Mouse (Mus musculus) urinary bladder, adult 18-20 months (tissue): ENCODE measurements around the gene Mgat5.

Experiments used
- DNase-seq, 2 experiments: peaks; one replicate each; pipeline ENCODE4 v3.0.0; 2022; ENCODE audit warnings: low spot score in 2 of 2, mixed read lengths in 2 of 2

Mgat5 gene

DNA sequence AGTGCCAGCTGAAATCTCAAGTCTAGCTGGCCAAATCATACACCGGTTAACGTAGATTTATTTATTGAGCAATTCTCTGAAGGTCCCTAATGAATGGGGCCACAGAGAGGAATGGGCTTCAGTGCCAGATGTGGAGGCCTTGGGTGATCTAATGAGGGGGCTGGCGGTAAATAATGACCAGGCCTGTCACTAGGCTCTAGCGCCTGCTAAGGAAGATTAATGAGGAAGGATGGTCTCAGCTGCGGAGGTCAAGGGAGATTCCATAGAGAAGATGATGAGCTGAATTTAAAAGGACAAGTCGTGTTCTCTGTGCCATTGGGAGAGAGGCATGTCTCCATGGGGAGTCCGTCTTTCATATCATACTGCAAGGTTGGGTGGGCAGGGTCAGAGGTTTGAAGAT lies 178.3 kb downstream of the Mgat5 start:
- no peak for DNase-seq

DNA sequence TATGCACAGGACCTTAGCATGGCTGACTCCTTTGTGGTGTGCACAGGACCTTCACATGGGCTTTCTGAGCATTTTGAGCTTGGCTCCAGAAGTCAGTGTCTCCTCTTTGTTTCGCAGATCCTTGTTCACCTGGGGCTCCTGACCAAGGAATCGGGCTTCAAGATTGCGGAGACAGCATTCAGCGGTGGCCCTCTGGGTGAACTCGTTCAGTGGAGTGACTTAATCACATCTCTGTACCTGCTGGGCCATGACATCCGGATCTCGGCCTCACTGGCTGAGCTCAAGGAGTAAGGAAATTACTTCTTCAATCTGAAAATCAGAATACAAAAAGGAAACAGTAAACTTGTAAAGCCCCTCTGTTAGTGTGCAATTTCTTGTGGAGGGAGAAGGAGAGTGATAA lies 182.4 kb downstream of the Mgat5 start:
- no peak for DNase-seq

DNA sequence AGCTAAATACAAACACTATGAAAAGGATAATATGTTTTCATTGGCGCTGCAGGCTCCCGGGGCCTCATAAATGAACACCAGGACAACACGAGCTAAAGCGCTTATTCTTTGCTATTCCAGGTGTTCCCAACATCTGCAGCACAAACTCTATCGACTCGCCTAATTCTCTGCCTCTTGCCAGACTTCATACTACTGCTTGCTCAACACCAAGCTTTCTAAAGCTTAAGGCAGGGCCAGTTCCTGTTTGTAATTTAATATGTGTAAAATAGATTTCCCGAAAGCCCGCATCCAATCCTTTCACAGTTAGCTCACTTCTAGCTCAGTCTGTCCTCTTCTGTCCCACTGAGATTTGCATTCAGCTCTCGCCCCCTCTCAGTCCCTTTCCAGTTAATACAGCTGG lies 182.8 kb downstream of the Mgat5 start:
- no peak for DNase-seq

DNA sequence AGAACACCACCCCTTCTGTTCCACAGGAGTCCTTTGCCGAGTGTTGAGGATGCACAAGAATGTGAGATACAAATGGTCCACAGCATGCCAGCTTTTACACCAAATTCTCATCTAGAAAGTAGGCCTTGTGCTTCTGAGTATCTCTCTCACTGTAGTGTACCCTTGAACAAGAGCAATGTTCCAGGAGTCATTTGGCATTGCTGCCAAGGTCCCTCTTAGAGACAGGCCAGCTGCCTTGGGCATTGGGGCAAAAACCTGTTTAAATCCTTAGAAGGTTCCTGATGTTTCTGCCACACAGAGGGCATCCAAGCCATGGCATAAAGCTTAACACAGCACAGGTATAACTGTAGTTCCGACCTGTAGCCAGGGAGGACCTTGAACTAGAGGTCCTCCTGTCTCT lies 189.9 kb downstream of the Mgat5 start:
- no peak for DNase-seq

DNA sequence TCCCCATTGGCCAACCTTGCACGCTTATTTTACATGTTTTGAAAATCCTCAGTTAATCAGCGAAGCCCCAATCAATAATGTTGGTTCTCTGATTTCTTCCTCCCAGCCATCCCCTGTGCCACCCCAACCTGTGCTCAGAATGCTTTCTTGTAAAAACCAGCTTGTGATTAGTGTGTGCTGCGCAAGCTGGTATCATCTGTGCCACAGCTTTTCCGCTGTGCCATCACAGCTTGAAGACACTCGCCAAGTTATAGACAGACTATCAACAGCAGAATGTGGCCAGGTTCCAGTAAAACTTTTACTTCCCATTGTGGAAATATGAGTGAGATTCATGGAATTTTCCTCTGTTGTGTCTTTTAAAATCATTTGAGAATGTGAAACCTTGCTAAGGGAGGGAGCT lies 190.9 kb downstream of the Mgat5 start:
- no peak for DNase-seq

DNA sequence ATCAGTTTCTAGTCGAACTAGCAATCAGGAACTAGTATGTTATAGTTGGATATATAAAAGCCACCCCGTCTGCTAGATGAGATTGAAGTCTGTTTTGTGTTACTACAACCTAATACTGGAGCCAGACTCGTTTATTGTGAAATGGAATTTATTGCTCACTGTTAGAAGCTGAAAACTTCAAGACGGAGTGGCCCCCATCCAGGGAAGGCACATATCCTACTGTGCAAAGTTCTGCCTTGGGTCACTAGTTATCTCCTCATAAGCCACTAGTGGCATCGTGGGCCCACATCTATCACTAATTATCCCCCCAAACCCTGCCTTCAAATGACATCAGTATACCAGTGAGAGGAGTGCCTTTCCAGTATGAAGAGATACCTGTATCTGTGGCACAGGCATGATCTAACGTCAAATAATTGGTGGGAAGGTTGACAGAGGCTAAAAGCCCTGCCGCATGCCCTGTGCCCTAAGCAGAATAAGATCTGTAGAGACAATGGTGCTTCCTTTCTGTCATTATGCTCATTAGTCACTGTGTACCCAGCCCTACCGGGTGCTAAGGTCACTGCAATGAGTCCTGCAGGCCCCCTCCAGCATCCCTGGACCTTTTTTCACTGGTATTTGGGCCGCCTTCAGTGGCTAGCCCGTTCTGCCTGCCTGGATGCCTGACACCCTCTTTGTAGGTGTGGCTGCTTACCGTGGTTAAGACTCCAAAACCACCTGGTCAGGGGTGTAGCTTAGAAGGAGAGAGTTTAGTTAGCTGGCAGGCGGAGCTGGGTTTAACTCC lies 191.9 kb downstream of the Mgat5 start:
- no peak for DNase-seq

DNA sequence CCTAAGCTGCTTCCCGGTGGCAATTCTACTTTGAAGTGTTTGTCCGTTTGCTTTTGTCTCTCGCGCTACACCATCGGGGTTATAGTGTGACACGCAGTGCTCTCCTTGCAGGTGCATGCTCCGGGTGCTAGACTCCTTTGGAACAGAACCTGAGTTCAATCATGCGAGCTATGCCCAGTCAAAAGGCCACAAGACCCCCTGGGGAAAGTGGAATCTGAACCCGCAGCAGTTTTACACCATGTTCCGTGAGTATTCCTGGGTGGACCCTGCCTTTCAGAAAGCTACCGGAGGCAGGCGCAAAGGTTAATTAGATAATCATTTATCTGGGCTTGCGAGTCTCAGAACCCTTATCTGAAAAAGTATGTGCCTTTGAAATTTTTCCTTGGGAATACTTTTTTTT lies 192.6 kb downstream of the Mgat5 start:
- DNase-seq = no peak

DNA sequence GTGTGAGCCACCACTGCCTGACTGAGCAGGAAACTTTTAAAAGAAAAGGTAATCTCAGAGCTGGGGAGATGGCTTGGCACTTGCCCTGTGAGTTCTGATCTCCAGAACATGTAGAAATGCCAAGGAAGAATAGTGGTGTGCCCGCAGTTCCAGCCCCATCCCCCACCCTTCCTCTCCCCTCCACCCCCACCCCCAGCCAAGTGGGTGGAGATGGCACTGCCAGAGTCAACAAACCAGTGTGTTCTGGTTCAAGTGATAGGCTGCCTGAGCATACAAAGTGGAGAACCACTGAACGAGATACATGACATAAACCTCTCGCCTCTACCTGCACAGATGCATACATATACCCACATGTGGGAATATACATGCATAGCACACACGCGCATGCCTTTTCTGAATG lies 193.4 kb downstream of the Mgat5 start:
- DNase-seq = no peak

DNA sequence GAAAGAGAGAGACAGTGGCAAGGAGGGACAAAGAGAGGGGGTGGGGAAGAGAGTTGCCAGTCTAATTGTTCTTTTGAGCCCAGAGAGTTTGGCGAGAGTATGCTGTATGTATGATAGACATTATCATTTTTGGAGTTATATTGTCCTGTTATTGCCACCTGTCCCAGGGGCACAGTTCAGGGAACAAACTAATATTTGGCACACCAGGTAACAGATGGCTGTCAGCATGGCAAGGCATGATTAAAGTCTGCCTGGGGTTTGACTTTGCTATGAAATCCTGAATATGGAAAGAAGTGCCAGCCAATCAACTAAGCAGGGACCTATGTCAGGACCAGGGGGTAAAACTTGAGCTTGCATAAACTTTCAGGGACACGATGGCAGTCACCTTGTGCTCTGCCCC lies 195.4 kb downstream of the Mgat5 start:
- DNase-seq = no peak

DNA sequence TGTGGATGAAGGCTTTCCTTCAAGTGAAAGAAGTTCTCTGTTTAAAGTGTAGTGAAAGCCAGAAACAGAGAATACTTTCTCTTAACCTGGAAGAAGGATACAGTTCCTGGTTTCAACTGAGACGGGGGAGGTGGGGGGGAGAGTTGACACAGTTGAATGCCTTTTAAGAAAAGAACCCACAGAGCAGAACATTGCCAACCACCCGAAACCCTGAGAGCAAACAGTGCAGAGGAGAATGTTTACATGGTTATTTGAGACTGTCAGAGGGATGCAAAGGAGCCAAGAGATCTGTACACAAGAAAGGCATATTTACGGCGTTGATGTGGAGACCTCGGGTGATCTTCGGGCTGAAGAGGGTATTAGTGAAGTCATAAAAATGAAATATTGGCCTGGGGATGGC lies 195.9 kb downstream of the Mgat5 start:
- DNase-seq = no peak

DNA sequence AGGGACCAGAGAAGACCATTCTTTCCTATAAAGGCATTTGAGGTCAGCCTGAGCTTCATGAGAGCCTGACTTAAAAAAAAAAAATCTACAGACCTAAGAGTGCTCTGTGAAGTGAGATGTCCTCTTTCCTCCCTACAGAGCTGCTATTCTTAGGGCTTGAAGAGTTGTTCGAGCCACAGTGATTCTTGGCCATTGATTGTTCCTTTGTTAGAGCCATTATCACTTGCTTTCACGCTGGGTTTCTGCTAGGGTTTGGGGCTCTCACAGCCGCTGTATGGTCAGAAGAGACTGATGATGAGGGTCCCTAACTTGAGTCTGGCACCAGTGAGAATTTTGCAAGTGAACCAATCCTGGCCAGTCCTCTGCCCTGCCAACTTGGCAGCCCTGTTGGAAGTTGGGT lies 199.8 kb downstream of the Mgat5 start:
- DNase-seq = no peak

DNA sequence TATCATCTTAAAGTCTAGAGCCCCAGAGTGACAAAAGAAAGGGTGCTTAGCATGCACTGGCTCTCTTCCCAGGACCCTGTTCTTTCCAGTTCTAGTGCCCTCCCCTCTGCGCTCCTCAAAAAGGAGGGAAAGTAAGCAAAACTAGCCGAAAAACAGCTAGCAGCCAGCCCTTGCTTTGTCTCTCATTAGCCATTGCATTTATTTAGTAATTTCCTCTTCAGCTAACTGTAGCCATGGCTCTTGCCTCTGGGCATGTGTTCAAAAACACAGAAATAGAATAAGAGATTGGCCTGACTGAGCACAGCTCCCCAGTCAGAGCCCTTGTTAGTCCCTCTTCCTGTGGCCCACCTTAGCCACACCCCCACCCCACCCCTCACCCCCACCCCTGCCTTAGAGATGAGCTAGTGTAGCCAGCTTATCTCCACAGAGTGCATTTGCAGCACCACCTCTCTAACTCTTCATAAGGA lies 204.2 kb downstream of the Mgat5 start:
- DNase-seq = no peak

DNA sequence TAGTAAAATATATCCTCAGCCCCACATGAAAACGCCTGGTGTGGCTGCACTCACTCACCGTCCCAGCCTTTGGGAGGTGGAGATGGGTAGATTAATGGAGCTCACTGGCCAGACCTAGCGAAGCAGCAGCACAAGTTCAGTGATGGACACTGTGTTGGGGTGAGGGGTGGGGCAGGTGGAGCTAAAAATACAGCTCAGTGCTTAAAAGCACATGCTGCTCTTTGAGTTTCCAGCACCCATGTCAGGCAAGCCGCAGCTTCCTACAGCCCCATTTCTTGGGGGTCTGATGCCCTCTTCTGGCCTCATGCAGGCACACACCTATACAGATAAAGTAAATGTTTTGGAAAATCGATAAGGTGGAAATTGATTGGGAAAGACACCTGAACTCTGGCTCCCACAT lies 204.7 kb downstream of the Mgat5 start:
- DNase-seq = no peak

DNA sequence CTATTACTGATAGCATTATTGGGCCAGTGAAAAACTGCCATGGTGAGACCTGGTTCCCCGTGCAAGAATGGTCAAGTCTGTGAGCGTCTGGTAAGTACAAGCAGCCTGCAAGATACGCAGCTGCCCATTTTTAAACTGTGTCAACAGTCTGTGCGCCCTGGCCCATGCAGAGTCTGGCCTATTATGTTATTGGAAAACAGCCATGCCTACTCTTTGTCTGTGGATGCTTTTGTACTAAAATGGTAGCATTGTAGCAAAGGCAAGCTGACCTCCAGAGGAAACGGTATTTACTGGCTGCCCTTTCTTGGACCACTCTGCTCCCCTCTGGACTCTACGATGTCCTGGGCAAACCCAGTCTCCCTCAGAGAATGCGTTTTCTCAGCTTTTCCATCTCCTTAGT lies 209.7 kb downstream of the Mgat5 start:
- DNase-seq = no peak

DNA sequence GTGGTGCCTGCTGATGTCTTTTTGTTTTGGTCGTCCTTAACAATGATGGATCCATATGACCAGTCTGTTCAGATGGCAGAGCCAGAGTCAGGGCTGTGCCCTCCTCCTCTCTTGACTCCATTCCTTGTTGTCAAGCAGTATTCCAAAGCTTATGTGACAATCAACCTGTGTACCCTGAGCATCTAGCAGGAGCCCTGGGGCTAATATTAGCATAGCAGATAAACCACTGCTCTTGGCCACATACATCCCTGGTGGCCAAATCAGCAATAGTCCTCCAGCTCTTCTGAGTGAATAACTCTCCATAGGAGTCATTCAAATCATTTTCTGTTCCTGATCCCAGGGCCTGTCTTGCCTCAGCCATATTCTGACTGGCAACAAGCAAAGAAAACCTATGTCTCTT lies 211.1 kb downstream of the Mgat5 start:
- DNase-seq = no peak

DNA sequence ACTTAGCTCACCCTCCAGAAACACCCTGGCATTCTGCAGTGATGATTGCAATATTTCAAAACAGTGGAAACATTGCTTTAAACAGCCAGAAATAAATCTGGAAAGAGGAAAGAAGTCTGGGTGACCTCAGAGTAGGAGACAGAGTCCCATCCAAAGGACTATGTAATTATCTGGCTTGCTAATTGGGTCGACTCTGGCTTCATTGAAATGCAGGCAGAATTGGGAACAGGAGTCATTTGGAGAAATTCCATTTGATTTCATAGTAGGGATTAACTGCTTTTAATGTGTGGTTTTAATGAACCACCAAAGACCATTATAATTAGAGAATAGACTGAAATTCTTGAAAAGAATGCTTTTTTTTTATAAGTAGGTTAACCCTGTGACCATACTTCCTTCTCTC lies 212.2 kb downstream of the Mgat5 start:
- no peak for DNase-seq

DNA sequence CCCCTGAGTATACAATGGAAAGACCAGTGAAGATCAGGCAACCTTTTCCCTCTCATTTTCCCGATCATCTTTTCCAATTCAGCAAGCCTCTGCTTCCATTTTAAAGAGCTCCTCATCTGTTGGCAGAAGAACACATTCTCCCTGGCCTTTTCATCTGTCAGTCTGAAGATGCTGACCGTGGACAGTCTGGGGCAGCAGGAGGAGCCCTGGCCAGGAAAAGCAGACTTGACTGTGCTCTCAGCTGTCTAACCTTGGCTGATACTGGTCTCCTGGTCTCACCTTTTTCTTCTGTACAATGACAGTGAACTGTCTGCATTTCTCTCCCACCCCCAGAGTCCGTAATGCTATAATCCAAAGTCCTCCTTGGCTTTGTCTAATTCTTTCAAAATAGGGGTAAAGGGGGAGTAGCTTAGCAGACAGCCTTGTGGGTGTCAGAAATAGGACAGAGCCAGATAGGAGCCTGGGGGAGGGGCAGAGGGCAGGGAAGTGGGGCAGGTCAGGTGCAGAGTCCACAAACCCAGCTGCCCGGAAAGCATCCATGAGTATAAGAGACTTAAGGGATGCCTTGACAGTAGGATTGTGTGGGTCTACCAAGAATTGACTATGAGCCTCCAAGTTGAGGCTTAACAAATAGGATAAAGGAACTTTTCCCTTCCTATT lies 214.2 kb downstream of the Mgat5 start:
- no peak for DNase-seq

DNA sequence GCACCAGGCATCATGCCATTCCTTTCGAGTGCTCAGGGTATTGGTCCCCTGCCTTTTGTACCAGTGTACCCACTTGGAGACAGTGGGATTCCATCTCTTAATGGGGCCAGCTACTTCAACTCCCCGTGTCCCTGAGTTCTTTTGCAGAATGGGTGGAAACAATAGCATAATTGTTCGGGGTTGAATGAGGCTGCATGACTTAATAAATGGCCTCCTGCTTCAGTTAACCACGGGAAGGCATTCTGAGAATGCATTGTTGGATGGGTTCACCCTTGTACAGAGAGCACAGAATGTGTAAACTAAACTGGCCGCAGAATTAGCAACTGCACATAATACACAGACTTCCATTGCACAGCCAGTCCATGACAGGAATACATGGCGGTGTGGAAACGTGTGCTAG lies 214.8 kb downstream of the Mgat5 start:
- no peak for DNase-seq

DNA sequence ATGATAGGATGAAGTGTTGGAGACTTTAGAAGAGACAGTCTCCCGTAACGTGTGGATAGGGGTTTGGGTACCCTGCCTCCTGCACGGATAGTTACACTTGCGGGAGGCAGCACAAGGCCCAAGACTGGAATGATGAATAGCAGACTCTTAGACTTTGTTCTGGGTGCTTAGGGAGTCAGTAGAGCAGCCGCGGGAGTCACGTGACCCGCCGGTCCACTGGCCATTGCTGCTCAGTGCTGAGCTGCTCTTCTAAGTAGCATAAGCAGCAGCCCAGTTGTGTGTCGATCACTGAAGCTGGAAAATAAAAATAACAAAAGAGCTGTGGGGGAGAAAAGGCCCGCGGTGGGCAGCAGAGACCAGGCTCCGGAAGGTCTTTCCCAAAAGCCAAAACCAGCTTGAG lies 215.6 kb downstream of the Mgat5 start:
- DNase-seq = no peak

DNA sequence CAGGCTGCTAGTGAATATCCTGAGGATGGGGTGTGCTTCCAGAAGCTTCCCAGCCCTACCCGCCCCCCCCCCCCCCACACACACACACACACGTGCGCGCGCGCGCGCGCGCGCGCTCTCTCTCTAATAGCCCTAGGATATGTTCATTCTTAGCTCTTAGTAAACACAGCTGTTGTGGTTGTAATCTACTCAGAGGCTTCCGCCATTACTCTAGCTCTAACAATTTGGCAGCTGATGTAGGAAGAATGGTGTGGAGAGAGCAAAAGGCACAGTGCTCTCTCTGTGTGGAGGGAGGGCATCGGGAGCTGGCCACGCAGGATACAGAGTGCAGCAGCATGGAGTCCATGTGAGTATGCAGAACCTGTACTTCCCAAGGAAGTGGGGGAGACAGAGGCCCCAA lies 216.0 kb downstream of the Mgat5 start:
- DNase-seq = no peak

DNA sequence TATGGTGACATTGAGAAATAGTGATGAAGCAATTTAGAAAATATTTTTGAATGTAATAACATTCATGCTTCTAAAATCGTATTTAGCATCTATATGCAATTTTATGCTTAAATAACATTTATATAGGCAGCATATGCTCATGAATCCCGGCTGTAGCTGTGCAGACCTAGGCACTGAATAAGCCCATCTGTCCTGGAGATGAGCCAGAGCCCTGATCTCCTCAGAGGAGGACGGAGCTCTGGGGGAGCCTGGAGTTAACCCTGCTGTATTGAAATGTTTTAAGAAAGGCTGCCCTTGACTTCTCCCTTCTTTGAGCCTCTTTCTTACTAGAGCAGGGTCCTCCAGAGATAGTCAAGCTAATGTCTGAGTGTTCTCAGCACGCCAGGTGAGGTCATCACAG lies 217.8 kb downstream of the Mgat5 start:
- no peak for DNase-seq

DNA sequence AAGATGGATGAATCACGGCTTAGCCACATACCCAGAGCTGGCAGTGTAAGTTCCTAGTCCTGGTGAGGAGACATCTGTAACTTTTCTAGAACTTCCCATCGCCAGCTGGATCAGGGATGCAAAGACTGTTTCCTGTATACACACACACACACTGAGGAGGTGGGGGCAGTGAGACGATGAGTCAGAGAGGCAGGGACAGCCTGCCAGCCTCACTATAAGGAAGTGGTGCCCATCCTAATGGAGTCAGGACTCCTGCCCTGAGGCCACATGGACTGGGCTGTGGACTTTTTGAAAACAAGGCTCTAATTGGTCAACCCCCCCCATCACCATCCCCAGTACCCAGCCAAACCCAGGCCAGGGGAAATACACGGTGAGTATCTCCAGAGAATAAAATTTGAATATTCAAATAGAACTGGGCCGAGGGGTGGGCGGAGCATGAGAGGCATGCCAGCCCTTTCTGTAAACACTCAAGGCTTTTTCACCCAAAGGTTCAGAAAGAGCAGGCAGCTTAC lies 220.3 kb downstream of the Mgat5 start:
- peak; percentile 13 to 24 for DNase-seq

DNA sequence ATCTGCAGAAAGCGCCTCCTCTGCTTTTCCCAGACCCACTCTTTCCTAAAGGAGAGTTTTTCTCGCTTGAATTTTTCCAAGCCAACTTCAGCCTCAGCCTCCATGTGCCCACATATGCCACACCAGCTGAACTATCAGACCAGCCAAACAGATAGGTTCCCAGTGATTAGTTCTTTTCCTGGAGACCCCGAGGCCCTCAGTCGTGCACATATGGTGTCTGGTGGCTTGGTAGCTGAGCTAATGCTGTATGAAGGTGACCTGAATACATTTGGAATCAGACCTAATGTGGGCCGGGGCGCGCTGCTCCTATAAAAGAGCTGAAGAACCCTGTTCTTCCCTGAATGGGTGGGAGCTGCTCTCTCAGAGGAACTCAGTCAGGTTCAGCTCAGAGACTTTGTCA lies 225.5 kb downstream of the Mgat5 start:
- DNase-seq = no peak
